Mouse (Mus musculus) cerebellum, adult 9-11 months (tissue): ENCODE results near the gene Clca3b.
"Not testable (repeated sequence)": the region's sequence is repeated elsewhere in the genome, so short reads cannot be mapped to it uniquely, and the experiment has no call there.

Source experiments
- DNase-seq: peaks from one replicate; pipeline ENCODE4 v3.0.0; 2022

Gene Clca3b

GRCm38 (mm10) chr3:144849014-144849556, at the start of gene Clca3b:
Clca3b (minus strand) TSS chr3:144849357.
- not testable (repeated sequence) for DNase-seq

GRCm38 (mm10) chr3:144897042-144897678, 48.0 kb upstream of the Clca3b start:
- no peak for DNase-seq

- DNase-seq, result no peak
These were observed 41.1 kb upstream of the Clca3b start for GRCm38 (mm10) chr3:144890246-144890758.

- DNase-seq, result no peak
These were observed 37.8 kb upstream of the Clca3b start for GRCm38 (mm10) chr3:144886957-144887356.

- DNase-seq, result not testable (repeated sequence)
These were observed 22.9 kb upstream of the Clca3b start for GRCm38 (mm10) chr3:144872012-144872411.

GRCm38 (mm10) chr3:144849584-144849983, 427 bp upstream of the Clca3b start:
- no peak for DNase-seq

GRCm38 (mm10) chr3:144827257-144827656, 21.9 kb downstream of the Clca3b start:
- no peak for DNase-seq

GRCm38 (mm10) chr3:144825151-144825550, 24.0 kb downstream of the Clca3b start:
- peak; percentile 32 for DNase-seq

- DNase-seq, result no peak
These were observed 25.8 kb downstream of the Clca3b start for GRCm38 (mm10) chr3:144823331-144823730.

- no peak for DNase-seq
These were observed 28.5 kb downstream of the Clca3b start for GRCm38 (mm10) chr3:144820632-144821031.

- DNase-seq, result not testable (repeated sequence)
These were observed 29.9 kb downstream of the Clca3b start, which contains the start of gene Clca3a2 for GRCm38 (mm10) chr3:144819219-144819618. Clca3a2 (minus strand) TSS chr3:144819494.

GRCm38 (mm10) chr3:144813336-144813735, 35.8 kb downstream of the Clca3b start:
- not testable (repeated sequence) for DNase-seq

- no peak for DNase-seq
These were observed 37.3 kb downstream of the Clca3b start for GRCm38 (mm10) chr3:144811821-144812220.

- DNase-seq, result not testable (repeated sequence)
These were observed 40.8 kb downstream of the Clca3b start for GRCm38 (mm10) chr3:144808153-144808925.

- not testable (repeated sequence) for DNase-seq
These were observed 42.5 kb downstream of the Clca3b start for GRCm38 (mm10) chr3:144806626-144807025.

- DNase-seq, result no peak
These were observed 47.3 kb downstream of the Clca3b start for GRCm38 (mm10) chr3:144801861-144802260.

- DNase-seq, result no peak
These were observed 63.7 kb downstream of the Clca3b start for GRCm38 (mm10) chr3:144785181-144786148.
